Mouse (Mus musculus): ENCODE data around the gene Vwa7.
A peak's percentile ranks its signal among the peaks of the same experiment; 100 is the strongest.

GRCm38 (mm10) chr17:34980655-34981054 is 35.7 kb upstream of the Vwa7 start:
- TF ChIP-seq CTCF (conservative IDR thresholded peaks at IDR 0.05; ENCODE audit: low read length) (peak; percentile 22; the same call in 1 of the 2 replicates), POU5F1 (IDR thresholded peaks at IDR 0.05; ENCODE audit: borderline replicate concordance, low read length) (no peak), NANOG (IDR thresholded peaks at IDR 0.05; ENCODE audit: borderline replicate concordance, low read length) (no peak)

Data from E14TG2a.4 (cell line).